Mouse (Mus musculus) retina, embryonic 14.5 days (tissue): ENCODE measurements around the gene Abcb6.

Experiments
- DNase-seq: peaks from one replicate; pipeline ENCODE4 v3.0.0-alpha.2; 2015; ENCODE audit warnings: low spot score

Gene Abcb6

DNA sequence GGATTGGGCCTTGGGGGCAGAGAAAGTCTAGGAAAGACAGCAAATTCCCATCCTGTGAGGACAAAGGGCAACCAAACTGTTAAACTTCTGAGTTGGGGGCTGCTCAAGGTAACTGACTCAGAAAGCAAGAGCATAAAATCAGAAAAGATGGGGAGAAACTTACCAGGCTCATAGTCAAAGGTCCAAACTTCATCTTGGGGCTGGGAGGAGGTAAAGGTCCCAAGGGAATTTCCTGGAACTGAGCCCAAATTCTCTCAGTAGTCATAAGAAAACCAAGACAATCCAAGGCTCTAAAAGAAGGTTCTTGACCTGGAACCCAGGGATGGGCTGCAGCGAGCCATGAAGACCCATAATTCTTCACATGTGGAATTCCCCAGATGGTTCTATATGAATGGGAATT, 21.0 kb upstream of the Abcb6 start:
- DNase-seq = no peak

DNA sequence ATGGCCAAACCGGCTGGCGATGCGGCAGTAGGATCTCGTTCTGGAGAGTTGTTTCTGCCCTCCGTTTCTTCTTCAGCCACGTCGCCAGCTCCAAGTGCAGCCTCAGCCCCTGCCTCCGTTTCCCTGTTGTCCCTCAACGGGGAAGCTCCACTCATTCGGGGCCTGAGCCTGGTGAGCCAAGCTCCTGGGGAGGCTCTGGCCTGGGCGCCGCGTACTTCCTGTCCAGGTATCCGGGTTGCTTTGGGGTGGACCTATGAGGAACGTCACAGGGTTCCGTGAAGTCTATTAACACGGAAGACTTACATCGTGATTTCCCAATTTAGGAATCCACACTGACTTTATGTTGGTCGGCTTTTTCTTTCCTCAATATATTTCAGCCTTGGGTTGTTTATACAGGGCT, 12.3 kb upstream of the Abcb6 start:
- no peak for DNase-seq

DNA sequence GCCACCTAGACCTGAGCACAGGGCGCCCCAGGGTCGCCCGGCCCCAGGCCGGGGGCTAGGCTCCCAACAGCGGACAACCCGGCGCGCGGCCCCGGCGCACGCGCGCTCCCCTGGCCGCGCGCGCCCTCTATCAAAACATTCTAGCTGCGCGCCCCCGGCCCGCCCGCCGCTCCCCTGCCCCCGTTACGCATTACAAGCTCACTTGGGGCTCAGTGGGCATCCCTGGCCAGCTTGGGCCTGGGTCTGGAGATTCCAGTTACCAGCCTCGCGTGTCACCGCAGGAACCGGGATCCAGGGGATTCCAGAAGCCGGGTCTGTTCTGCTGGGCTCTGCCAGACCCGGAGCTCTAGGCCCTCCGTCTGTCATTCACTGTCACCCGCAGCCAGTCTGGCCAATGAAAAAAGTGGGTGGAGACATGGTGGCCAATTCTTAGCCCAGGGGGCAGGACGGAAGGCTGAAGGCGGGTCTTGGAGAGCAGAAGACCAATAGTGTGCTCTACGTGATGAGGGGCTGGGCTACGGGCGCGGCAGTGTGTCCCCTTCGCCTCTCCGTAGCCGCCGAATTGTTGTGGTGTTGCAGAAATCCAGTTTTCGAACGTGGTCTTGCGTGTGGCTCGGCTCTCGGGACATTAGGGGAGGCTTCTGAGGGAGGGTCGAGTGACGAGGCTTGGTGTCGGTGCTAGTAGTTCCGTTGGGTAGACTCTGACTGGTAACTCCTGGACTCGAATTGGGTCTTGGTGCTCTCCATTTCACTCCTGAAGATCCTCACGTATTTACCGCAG, 11.6 kb upstream of the Abcb6 start, which contains the start of the genes Ankzf1 and Atg9a:
Gene Ankzf1 (plus strand): TSS at position 530 of the 781 bp plus-strand sequence.
Gene Atg9a (minus strand): TSS at position 575 of the 781 bp plus-strand sequence.
- DNase-seq = peak; percentile 96

DNA sequence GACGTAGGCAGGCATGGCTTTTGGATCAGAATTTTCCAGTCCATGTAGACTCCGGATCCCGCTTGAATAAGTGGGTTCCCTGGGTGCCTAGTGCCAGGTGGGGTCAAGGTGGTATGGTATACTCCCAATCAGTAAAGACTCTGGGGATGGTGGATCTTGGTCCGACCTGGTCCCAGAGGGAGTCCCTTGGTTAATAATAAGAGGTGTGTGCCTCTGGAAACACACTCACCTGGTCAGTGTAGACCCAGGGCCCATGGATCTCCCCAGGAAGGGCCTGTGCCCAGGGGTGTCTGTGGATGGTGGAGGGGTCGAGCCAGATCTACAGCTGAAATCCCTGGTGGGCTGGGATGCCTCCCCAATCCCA, 11.0 kb upstream of the Abcb6 start:
- DNase-seq = no peak

DNA sequence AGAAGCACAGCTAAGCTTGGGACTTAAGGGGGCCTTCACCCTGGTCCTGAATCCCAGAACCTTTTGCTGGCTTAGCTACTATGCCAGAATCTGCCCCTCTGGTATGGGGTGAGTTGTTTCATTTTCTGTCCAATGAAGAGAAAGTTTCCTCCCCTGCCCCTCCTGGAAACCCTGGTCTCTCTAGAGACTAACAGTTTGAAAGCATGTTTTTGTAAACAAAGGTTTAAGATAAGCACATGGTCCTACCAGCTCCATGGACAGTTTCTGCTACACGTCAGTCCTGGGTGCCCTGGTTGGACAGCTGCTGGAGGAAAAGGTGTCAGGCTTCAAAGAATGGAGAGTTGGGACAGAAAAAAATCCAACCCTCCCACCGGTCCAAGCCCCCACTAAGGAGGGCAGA, 10.4 kb upstream of the Abcb6 start:
- no peak for DNase-seq

DNA sequence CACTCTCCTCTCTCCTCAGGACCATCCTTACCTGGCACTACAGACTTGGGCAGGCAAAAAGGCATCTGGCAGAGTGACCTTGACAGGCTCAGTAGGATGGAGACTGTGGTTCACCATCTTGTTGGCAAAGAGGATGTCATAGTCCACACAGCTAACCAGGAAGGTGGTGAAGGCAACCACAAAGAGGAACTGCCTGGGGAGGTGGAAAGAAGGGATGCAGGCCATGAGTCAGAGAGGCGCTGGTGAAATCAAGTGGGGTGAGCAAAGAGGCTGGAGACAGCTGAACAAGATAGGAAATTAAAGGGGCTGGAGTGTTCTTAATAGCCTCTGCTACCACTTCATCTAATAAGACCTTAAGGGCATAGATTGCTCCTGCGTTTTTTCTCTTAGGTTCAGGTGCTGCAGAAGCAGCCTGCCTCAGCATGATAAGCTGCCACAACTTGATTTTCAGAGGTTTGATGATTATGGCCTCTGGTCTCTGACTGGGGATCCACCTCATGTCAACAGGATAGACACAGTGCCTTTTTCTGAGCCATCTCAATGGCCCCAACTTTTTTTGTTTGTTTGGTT, 7.8 kb upstream of the Abcb6 start:
- DNase-seq = no peak

DNA sequence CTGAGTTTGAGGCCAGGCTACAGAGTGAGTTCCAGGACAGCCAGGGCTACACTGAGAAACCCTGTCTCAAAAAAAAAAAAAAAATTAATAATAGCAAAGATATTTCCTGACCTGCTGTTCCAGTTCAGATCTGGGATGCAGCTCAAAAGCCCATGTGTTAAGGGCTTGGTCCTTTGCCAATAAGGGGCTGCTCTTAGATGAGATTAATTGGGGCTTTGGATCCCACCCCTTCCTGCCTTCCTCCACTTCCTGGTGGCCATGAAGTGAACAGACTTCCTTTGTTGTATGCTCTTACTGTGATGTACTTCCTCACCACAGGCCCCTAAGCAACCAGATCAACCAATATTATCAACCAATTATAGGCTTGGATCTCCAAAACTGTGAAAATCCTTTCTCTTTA, 6.9 kb upstream of the Abcb6 start:
- no peak for DNase-seq

DNA sequence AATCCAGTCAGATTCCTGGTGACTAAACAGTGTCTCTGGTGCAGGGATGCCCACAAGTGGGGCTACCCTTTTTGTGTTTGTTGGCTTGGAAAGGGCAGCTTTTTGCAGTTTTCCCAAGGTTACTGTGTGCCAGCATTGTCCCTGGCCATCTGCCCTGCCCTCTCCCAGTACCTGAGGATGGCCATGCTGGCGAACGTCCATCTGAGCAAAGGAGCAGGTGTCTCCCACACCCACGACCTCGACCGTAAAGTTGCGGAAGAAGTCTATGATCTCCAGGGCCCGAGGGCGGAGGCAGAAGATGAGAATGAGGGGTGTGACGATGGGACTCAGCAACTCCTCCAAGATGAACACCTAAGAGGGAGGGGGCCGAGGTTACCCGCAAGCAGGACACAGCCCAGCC, 5.3 kb upstream of the Abcb6 start:
- DNase-seq = no peak

DNA sequence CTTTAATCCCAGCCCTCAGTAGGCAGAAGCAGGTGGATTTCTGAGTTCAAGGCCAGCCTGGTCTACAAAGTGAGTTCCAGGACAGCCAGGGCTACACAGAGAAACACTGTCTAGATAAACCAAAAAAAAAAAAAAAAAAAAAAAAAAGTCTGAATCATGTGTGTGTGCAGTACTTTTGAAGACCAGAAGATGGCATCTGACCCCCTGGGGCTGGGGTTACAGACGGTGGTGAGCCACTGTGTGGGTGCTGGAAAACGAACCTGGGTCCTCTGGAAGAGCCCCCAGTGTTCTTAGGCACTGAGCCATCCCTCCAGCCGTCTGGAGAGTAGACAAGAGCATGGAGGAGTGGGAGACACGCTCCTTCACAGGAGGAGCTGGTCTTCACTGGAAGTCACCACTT, 2.0 kb upstream of the Abcb6 start:
- DNase-seq = no peak

DNA sequence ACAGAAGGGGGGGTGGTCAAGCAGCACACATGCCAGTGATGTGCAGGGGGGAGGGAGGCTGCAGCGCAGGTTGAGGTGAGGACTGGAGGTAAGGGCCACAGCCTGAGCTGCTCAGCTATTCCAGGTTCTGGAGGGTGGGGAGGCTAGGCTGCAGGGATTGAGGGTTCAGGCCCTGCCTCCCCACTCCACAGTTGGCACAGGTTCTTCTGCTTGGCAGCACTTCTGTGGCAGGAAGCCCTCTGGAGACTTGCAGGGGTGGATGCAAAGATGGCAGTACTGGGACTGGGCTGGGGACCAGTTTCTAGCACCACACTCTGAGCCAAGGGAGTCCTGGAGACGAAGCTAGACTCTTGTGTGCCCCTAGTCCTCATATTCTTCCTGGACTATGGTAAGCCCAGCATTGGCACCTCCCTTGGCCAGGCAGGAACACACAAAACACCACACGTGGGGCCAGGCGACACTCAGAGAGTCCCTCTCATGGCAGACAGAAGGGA, 1.2 kb upstream of the Abcb6 start:
- DNase-seq = no peak

DNA sequence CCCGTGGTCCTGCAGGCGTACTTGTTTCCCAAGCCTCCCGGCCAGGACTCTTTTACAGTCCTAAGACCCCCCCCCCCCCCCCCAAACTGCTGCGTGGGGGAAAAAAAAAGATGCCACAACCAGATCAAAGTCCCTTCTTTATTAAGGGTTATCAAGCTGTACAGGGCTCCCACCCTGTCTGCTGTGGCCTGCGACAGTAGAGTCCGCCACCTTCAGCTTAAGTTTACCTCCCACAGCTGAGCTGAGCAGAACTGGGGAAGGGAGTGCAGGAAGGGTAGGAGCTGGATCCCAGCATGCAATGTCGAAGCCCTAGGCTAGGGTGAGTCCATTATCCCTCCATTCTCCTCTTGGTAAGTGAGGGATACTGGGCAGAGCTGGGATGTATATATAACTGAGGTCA, 549 bp upstream of the Abcb6 start:
- no peak for DNase-seq

DNA sequence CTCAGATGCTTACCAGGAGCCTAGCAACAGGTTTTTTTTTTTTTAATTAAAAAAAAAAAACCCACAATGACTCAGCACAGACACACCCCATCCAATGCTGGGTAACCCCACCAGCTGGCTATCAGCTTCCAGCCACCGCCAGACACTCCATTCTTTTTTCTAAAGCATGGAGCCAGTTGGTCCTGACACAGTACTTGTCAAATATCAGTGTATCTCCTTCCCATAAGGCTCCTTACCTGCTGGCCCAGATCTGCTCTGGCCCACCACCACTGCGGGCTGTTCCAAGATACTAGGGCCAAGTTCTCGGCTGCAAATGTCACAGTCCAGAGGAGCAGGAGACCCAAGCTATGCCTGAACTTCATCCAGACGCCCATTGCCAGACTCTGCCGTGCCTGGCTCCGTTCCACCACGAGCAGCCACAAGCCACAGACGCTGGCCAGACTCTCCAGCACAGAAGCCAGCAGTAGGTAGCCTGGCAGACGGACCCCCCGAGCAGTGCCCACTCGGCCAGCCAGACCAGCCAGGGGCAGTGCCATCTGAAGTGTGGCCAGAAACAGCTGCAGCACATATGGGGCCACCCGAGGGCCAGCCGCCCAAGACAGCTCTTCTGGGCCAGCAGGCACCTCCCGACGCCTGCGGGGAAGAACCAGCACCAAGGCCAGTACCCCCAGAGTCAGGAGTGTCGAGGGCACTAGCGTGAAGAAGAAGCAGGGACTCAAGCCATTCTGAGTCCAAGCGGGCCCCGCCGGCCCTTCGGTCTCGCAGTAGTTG, 673 bp downstream of the Abcb6 start:
- DNase-seq = peak; percentile 13

DNA sequence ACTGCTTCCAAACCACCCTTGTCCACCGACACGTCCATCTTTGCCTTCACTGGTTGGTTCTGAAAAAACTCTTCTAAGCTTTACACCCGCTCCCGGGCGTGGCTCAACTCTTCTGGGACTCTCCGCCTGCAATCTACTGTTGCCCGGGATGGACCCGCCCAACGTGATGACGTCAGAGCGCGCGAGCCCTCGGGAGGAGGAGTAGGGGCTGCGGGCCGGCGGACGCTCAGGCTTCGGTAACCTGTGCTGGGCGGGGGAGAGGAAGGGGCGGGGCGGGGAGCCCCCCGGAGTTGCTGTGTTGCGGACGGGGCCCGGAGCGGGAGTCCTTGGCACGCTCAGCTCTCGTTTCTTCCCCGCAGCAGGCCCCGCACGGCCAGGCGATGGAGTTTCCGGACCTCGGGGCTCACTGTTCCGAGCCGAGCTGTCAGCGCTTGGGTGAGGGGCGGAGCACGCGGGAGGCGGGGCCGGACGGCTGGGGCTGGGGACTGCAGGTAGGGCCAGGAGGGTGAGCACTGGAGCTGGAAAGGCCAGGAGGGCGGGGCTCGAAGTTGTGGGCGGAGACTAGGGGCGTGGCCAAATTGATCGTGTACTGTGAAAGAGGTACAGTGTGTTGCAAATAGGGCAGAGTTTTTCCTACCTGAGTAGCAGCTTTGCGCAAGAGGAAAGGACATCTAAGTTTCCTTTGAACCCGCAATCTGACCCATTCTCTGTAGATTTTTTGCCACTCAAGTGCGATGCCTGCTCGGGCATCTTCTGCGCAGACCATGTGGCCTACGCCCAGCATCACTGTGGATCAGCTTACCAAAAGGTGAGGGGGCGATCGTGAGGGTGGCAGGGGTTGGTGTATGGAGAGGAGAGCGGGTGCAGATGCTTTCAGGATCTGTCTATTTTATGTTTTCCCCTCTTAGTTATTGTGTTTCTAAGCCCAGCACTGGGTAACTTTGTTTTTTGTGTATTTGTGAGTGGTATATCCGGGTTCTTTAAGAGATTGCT, 11.4 kb downstream of the Abcb6 start, which contains the start of gene Zfand2b:
Gene Zfand2b (plus strand): TSS at position 175 of the 993 bp plus-strand sequence.
- peak; percentile 93 for DNase-seq

DNA sequence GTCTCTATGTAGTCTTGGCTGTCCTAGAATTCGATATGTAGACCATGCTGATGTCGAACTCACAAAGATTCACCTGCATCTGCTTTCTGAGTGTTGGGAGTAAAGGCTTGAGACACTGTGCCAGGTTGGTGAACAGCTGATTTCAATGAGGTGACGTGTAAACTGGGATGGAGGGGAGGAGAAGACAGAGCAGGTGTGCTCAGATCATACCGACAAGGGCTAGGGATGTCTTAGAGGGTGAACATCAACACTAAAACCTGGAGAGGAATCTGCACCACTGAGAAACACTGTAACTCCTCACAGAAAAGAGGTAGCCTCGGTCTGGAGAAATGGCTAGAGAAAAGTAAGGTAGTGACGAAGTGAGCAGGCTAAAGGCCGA, 12.1 kb downstream of the Abcb6 start:
- DNase-seq = no peak

DNA sequence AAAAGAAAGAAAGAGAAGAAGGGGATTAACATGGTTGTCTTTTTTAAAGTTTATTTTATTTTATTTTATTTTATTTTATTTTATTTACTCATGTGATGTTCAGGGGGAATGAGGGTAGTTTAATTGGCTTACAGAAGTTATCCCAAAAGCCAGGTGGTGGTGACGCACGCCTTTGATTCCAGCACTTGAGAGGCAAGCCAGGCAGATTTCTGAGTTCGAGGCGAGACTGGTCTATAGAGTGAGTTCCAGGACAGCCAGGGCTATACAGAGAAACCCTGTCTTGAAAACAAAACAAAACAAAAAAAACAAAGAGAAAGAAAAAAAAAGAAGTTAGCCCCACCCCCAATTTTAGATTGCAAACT, 20.0 kb downstream of the Abcb6 start:
- no peak for DNase-seq

DNA sequence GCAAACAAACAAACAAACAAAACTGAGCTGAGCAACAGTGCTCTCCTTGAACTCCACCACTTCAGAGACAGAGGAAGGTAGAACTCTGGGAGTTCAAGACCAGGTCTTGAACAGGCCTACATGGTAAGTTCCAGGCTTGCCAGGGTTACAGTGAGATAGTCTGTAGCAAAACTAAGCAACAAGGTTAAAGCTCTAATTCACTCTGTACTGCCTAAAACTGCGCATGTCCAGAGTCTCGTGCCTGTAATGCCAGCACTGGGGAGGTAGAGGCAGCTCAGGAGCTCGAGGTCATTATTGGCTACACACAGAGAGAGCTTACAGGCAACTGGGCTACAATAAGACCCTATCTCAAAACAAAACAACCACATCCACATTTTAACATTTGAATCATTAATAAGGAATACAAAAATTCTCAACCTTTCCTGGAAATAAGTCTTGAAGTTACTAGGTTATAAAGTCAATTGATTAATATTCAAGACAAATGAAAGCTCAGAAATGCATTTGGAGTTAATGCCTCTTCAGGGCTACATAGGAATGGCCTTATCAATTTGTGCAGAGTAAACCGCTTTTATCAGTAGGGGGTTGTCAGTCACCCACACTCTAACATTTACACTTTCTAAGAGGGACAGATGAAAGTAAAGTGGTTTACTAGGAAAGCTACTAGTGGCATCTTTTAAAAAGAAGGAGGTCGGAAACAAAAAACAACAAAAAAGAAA, 20.5 kb downstream of the Abcb6 start:
- no peak for DNase-seq

DNA sequence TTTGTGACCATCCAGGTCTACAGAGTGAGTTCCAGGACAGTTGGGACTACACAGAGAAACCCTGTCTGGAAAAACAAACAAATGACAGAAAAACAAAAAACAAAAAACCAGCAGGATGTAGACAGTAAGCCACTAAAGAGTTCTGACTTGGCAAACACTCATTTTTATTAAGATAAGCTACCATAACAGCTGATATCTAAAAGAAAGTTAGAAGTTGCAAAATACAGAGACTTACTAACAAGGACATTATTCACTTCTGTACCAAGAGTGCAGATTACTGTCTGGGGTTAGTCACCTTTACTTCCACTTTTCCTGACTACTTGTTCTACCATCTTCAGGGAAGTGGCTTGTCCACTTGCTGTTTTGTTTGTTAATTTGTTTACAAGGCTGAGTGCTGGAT, 21.2 kb downstream of the Abcb6 start:
- DNase-seq = no peak

DNA sequence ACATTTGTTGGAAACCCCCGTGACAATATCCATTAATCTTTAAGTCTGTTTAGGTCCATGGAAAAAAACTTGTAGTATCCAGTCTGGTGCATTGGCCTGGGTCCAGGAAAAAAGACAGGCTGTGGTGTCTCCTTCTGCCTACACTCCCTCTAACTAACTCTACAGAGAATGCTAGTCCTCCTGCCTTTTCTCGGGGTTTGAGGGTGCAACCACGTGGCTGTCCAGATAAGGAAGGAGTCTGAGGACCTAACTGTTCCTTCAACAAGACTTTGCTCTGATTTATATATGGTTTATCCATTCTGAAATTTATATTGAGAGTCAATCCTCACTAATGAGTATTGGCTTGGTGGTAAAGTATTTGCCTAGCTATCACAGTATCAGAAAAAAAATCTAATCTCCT, 24.4 kb downstream of the Abcb6 start:
- no peak for DNase-seq

DNA sequence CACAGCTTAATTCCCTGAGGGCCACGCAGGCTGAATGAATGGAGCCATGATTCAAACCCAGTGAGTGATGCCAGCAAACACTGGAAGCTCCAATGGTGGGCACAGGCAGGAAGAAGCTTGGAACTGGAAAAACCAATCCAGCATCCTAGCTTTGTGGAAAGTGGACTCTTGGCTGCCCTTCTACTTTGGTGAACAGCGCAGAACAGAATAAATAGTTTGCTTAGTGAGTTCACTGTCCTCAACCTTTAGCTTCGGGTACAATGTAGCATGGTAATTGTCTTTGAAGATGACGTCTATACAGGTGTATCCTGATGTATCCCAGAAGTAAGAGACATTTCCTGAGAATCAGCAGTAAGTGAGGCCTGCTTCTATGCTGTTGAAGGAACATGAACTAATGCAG, 31.5 kb downstream of the Abcb6 start:
- no peak for DNase-seq

DNA sequence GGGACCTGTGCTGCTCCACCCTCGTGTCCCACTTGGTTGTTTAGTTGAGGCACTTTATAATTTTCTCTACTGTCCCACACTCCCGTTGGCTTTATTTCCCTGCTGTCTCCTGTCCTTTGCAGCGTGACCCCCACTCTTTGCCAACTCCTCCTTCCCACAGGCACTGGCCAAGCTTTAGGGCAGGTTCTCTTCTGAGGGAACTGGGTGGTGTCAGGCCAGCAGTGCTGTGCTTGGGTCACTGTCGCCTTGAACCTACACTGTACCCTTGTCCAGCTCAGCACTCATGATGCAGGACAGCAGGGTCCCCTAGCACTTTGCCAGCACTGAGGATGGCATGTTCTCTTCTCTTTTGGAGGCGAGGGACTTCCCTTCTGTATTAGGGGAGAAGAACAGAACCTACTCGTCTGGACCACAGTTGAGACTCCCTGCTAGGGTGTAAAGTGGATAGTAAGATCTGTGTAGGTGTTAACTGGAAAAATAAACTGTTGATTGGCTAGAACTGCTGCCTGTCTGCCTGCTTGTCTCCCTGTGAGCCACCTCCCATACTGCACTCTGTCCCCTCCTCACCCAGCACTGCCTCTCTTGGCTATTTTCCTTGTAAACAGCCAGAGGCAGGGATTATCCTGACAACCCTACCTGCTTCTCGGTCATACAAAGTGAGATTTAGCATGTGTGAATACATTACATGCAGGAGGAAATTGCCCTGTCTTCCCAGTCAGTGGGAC, 32.6 kb downstream of the Abcb6 start:
- no peak for DNase-seq
